Mouse (Mus musculus) induced T-regulatory cell, adult 2 months (primary cell): ENCODE results near the gene Gm21973.
A peak's percentile ranks its signal among the peaks of the same experiment; 100 is the strongest.

Experiments
- DNase-seq: peaks from one replicate; pipeline ENCODE4 v3.0.0-alpha.2; 2012; ENCODE audit warnings: low read depth

Gm21973 gene

GRCm38 (mm10) chr15:10400415-10400814 is 75.2 kb downstream of the Gm21973 start:
- DNase-seq: peak; percentile 33

DNA sequence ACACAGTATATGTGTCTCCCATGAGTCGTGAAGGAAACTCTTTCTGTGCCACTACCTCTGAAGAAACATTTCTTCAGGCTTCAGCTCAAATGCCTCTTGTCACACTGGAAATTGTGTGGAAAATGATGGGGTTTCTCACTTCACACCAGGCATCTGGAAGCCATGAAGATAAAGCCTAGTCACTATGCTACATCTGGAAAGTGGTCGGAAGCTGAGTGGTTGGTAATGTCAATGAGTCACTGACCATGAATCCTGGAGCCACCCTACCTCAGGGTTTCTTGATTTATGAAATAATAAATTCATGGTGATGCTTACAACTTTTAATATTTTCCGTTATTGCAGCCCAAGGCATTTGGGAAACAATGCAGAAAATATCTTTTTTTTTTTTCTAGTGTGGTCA is 84.7 kb downstream of the Gm21973 start:
- no peak for DNase-seq

DNA sequence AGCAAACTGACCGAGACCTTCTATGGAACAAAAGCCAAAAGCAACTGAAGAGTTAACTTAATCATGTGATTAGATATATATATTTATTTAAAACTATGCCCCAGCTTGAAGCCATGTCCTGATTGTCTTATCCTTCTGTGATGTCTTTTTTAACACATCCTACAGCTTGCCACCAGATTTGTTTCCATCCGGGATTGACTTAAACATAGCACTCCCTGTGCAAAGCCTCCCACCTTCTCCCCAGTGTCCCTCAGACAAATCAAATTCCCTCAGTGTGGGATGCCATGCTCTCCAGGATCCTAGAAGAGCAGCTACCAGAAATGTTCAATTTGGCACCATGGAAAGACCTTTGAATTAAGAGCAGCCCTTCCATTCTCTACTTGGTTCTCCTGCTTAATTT is 85.7 kb downstream of the Gm21973 start:
- no peak for DNase-seq

DNA sequence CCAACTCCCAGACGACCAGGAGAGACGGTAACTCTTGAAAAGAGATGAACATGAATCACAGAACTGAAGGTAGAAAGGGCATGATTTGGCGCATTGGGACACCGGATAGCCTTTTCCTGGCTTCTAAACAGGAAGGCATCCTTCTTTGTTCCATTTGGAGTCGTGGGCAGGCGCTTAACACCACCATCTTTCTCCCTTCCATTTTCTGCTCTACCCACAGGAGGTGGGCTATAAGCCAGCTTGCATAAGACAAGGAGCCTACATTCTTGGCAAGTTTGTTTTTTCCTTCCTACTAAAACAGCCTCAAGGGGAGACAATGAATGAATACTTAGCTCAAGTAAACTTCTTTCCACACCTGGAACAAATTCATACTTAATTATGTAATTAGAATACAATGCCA is 88.5 kb downstream of the Gm21973 start:
- no peak for DNase-seq

DNA sequence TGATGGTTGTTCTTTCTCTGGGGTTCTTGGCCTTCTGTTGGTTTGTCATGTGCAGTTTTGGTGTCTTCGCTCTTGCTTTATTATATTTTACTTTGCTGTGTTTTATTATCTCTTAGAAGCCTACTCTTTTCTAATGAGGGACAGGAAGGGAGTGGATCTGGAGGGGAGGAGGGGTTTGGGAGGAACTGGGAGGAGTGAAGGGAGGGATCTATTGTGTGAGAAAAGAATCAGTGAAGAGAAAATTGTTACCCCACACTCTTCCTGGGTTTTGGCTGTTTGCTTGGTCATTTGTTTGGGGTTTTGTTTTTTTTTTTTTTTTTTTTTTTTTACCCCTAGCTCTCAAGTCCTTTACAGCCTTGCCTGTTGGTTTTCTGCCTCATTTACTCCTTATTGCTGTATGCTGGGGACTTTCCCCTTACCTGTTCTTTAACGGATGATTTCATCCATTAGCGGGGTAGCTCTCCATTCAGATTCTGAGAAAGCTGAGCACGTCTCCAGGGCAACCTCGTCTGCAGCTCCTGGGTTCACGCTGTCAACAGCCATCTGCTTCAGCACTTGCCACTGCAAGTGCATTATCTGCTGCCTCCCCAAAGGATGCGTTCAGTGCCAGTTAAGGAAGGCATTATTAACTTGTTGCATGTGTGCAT is 96.1 kb downstream of the Gm21973 start:
- DNase-seq: no peak

DNA sequence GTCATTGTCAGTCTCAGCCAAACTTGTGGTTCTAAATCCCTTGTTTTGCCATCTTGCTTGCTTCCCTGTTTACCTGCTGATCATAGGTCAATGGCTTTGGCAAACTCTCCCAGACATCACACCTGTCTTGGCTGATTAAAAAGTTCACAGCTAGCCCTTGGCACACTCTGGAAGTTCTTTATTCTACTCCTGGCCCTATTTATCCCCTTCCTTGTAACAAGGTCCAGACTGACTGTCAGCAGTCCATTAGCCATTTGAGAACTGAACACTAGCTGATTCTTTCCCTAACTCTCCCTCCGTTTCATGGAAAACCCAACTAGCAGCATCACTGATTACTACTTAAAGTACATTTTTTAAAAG is 96.6 kb downstream of the Gm21973 start:
- no peak for DNase-seq
